Mouse (Mus musculus) myocyte (in vitro differentiated cells): ENCODE results near the gene Iffo2.

ENCODE experiments used
- CEBPB ChIP-seq: IDR thresholded peaks from 2 replicates; pipeline ENCODE4 v1.6.1; 2011; ENCODE audit warnings: mild to moderate bottlenecking, moderate library complexity; ENCODE audit not compliant: poor library complexity, insufficient read depth, severe bottlenecking
- POLR2A ChIP-seq: IDR thresholded peaks from one replicate; pipeline ENCODE4 v1.6.1; 2011; ENCODE audit warnings: low read depth, mild to moderate bottlenecking, control low read depth, moderate library complexity; ENCODE audit not compliant: insufficient read length
- POLR2AphosphoS2 ChIP-seq: IDR thresholded peaks from one replicate; pipeline ENCODE4 v1.6.1; 2011; ENCODE audit warnings: low read depth, control low read depth; ENCODE audit not compliant: insufficient read length
- TCF3 ChIP-seq: IDR thresholded peaks from one replicate; pipeline ENCODE4 v1.6.1; 2011; ENCODE audit warnings: low read depth, control low read depth; ENCODE audit not compliant: insufficient read length
- USF1 ChIP-seq: IDR thresholded peaks from one replicate; pipeline ENCODE4 v1.6.1; 2011; ENCODE audit warnings: low read depth, mild to moderate bottlenecking, control low read depth, moderate library complexity

- TF ChIP-seq POLR2A (no peak), USF1 (no peak), CEBPB (no peak), POLR2AphosphoS2 (no peak), TCF3 (no peak)
Observed at GRCm38 (mm10) chr4:139632254-139632580, 101.9 kb downstream of the Iffo2 start.
